Mouse (Mus musculus): ENCODE data around the gene Arl5c.
A peak's percentile ranks its signal among the peaks of the same experiment; 100 is the strongest.

Gene Arl5c

GRCm38 (mm10) chr11:98018858-98019641, 23.1 kb upstream of the Arl5c start:
- DNase-seq, result no peak

DNA sequence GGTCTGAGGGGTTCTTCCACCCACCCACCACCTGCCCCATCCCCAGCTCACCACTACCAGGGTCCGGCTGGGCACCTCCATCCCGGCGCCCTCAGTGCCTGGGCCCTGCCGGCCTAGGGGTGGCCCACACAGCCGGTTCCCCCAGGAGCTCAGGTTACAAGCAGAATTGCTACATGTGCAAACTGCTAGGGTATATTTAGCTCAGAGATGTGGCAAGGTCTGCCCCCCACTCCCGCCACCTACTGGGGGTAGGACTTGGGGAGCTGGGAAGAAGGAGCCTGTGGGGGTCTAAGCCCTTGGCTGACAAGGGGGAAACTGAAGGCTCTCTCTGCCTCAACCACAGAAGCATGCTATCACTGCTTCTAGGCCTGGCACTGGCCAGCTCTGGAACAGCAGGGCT, 22.2 kb upstream of the Arl5c start:
- no peak for DNase-seq

- DNase-seq, result no peak
Observed at GRCm38 (mm10) chr11:98016824-98017223, 20.8 kb upstream of the Arl5c start.

GRCm38 (mm10) chr11:98016177-98016576, 20.2 kb upstream of the Arl5c start:
- no peak for DNase-seq

- no peak for DNase-seq
Observed at GRCm38 (mm10) chr11:98012831-98013230, 16.9 kb upstream of the Arl5c start.

- no peak for DNase-seq
Observed at GRCm38 (mm10) chr11:98011716-98012115, 15.7 kb upstream of the Arl5c start.

- DNase-seq, result no peak
Observed at GRCm38 (mm10) chr11:98008087-98008486, 12.1 kb upstream of the Arl5c start.

DNA sequence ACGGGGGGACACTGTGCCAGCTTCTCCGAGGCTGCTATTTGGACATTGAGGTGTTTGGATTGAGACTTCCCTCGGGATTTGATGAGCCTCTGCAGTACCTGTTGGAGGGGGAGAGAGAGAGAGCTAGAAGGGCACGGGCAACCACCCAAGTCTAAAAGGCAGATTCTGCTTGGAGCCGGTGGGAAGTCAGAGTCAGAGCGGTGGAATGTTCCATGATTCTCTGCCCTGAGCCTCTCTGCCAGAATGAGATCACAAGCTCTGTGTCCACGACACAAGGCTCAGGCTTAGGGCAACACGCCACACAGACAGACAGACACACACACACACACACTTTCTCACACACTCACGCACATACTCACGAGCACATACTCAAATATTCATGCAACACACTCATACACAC, 9.7 kb upstream of the Arl5c start:
- no peak for DNase-seq

DNA sequence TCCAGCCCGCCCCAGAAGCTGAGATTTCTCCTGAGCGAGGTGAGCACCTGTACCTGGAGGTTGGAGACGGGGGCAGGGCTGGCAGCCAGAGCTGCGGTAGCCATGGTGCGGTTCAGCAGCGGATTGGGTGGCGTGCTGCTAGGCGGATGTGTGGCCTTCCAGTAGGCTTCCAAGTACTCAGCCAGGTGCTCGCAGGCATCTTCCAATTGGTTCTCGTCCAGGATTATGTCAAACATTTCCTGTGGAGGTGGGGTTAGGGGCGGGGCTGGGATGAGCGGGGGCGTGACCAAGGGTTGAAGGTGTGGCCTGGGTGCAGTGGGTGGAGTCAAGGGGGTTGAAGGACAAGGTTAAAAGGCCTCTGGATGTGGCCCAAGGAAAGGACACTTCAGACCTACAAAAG, 9.1 kb upstream of the Arl5c start:
- DNase-seq, result no peak

- DNase-seq, result no peak
Observed at GRCm38 (mm10) chr11:98004161-98004560, 8.2 kb upstream of the Arl5c start.

- no peak for DNase-seq
Observed at GRCm38 (mm10) chr11:98003171-98003671, 7.2 kb upstream of the Arl5c start.

DNA sequence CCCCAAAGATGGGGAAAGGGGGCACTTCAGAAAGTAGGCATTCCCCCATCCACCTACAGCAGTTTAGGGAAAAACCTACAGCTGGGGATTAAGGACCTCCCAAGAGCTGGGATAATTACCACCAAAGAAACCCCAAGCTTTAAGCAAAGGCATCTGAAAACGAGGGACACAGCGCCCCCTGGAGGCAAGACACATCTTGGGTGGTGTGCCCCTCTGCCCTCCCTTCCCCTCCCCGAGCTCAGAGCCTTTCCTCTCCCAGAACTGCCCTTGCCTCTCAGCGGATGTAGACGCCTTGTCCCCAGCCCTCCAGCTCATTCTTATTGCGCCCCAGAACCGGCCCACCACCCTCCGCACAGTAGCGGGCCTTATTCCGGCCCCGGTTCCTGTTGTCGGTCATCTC, 6.6 kb upstream of the Arl5c start:
- peak; percentile 68 for DNase-seq

DNA sequence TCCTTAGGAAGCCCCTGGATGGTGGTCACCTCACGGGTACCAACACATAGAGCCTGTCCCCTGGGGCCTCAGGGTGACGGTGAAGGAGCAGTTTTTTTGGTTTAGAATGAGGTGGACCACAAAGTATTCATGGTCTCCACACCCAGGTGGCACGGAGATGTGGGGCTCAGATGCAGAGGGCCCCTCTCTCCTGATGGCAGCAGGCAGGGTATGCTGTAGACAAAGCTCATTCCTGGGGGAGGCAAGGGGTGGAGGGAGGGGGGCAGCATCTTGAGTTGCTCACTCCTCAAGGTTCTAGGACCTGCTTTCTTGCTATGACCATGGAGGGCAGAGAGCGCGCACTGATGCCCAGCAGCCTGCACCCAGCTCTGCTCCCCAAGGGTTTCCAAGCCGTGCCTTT, 6.0 kb upstream of the Arl5c start:
- DNase-seq, result no peak

GRCm38 (mm10) chr11:98001351-98001824, 5.4 kb upstream of the Arl5c start:
- no peak for DNase-seq

DNA sequence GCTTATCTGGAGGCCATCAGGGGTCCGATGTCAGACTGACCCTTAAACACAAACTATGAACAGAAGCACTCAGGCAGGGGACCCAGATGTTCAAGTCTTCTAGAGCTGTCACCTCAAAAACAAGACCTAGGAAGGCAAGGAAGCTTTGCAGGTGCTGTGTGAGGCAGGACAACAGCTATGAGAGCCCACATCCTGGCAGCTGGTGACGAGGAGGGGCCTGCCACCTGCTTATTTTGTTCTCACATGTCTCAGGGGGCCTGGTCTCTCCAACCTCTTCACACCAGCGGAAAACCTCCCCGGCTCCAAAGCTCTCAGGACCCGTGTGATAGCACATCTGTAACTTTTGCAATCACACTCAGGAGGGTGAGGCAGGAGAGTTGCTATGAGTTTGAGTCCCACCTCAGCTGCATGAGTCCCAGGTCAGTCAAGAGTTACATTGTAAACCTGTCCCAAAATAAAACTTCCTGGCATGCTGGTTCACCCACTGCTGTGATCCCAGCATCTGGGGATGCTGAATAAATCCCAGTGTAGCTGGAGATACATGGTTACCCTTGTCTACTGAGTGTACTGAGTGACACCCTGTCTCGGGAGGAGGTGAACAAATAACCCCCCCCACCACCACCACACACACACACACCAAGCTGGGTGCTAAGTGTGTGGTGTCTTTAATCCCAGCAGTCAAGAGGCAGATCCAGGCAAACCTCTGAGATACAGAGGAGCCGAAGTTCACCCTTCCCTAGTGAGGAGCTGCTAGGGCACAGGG, 4.6 kb upstream of the Arl5c start:
- no peak for DNase-seq

DNA sequence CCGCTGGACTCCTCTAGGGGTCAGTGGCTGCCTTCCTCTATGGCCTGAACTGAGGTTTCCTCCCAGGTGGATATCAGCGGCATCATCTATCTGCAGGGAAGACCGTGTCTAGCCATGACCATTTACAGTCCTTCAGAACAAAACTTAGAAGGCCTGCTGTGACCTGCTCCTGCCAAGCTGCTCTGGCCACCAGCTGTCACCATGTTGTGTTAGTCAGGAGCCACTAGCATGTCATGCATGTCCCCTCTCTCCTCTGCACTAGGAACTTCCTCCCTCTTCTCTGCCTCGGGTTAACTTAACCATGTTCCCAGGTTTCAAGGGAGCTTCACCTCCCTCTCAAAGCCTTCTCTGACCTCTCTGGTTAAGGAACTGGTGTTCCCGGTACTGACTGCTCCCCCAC, 3.8 kb upstream of the Arl5c start:
- DNase-seq, result no peak

GRCm38 (mm10) chr11:97998898-97999608, 3.1 kb upstream of the Arl5c start:
- DNase-seq, result no peak

DNA sequence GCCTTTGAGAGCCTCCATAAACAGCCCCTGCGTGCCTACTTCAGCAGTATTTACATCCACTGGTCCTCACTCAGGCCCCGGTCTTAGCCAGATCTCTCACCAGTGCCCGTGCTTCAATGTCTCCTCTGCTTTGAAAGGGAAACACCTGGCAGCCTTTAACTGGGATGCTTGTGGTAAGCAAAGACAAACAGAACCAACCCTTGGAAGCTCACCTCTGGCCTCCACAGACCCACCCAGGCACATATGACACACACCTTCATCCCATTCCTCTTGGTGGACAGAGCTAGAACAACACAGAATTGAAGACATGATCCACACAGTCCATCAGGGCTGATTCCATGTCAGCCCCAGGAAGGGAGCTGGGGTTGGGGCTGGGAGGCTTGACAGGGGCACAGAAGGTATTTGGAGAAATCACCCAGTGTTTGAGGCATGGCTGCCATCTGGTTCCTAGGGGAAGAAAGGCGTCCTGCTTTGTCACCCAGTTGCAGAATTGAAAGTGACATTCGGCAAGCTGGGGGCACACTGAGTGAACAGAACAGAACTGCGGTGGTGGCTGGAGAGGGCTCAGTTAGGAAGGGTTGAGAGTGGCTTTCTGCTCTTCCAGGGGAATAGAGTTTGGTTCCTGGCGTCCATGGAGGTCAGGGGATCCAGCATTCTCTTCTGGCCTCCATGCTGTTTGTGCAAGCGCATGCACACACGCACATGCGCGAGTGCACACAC, 2.3 kb upstream of the Arl5c start:
- DNase-seq, result no peak

DNA sequence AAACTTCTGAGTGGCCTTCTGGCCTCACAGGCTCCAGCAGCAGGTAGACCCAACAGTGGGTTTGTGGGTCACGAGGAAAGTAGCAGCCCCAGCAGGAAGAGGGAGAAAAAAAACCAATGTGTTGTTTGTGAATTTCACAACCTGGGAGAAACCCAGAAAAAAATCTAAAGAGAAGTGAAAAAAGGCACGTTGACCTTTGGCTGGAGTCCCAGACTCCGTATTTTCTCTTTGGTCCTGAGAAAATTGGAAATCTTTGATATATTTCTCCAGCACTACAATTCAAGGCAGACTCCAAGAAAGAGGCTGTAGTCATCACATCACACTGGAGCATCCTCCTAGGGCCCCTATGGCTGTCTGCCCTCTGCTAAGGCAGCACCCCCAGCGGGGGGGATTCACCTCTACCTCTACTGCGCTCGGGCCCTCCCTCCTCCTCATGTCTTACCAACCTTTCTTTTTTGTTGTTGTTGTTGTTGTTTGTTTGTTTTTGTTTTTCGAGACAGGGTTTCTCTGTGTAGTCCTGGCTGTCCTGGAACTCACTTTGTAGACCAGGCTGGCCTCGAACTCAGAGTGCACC, 1.5 kb upstream of the Arl5c start:
- DNase-seq, result no peak

DNA sequence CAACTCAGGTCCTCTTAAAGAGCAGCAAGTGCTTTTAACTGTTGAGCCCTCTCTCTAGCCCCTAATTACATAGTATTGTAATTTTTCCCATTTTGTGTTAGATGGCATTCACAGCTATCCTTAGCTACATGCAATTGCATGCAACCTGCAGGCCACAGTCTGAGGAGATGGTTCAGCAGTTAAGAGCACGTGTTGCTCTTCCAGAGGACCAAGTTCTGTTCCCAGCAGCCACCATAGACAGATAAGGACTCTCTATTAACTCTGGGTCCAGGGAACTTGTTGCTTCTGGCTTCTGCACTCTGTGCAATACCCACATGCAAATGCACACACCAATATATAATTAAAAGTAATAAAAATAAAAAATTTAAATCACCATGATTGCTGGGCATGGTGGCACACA, 710 bp upstream of the Arl5c start:
- no peak for DNase-seq

DNA sequence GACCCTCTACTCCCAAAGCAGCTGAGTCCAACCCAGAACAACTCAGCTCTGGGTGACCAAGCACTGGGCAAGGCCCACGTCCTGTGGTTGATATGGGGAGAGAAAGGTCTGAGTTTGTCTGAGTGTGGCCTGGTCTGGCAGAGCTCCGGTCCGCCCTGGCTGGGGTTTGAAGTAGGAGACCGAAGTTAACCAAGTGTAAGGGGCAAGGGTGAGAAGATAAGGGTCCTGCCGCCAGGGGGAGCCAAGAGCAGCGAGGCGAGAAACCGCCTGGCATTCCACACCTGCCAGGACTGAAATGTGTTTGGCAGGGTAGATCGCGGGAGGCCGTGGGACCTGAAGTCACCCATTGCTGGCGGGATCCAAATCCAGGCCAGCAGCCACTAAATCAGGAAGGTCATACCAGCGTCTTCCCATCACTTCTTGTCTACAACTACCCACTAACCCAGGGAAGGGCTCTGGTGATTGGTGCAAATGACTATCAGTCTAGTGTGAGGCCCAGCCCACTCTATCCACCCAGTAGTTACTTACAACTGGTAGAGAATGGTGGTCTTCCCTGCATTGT, 1.4 kb downstream of the Arl5c start:
- DNase-seq, result peak; percentile 86

DNA sequence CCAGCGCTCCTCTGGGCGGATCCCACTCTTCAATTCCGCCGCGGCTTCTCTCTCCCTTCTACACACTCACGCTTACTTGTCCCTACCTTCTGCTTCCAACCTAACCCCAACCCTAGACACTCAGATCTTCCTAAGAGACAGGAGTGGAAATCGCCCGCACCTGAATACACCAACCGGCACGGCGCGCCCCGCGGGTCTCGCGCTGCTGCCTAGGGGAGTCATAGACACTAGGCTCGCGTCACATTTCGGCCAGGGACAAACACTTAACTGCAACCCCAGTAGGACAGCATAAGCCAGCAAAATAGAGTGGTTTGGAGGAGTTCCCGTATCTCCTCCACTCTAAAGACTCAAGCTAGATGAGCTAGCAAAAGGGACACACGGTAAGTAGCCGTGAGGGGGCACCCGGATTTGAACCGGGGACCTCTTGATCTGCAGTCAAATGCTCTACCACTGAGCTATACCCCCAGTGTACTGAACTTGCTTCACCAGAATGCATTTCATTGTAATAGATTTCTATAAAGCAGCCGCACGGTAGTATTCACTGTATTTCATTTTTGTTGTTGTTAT, 7.4 kb downstream of the Arl5c start:
- peak; percentile 96 for DNase-seq
